Comparison of ENCODE assay signal across 15 mouse cellular contexts in the genomic region with DNA sequence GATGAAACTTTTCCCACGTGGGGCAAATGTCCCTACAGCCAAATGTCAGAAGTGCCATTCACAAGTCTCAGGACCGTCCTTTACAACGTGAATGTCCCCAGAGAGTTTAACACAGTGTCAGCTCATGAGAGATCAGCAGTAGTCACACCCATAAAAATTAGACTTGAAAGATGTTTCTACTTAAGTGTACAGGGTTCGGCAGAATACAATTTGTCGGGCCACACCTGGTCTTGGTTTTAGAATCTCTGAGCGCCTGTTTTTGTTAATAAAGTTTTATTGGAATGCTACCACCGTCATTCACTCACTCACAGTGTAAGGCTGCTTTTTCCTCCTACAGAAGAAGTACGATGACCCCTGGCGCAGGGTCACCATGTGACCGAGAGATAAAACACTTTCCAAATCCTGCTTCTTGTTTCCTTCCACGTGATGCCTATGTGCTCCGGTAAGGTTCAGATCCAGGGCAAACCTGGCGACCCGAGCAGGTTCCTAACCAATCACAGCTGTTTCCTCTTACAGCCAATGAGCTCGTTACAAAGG. TPM values are rescaled to one million over a fixed set of nuclear protein-coding genes. Genes with fewer than 3 reads are reported as not detected.
DNase-seq lines count a peak whose midpoint lies in the region; ATAC-seq and TF ChIP-seq lines count a peak whose summit lies in the region.
"Had no signal": no experiment of that assay in that cellular context is flagged by ENCODE, and none has a peak within 500 bp of the region (broad histone marks: within the 10 kb centered on the region; RNA-seq: fewer than 3 reads in every experiment).

No protein-coding gene starts in this region.

- H3K27me3 ChIP-seq in intestine, postnatal 0 days (replicated peaks; ENCODE audit: control insufficient read depth, insufficient read depth, low read length), result no peaks in the 10 kb centered on the region
- no peaks in the 10 kb centered on the region for H3K27me3 ChIP-seq in intestine, embryonic 16.5 days (replicated peaks; ENCODE audit: control insufficient read depth, insufficient read depth, low read length)
- H3K27me3 ChIP-seq in heart, embryonic 11.5 days (ENCODE audit: control insufficient read depth, insufficient read depth, low read length), result no peaks in the 10 kb centered on the region
- no peaks in the 10 kb centered on the region for H3K27me3 ChIP-seq in limb, embryonic 10.5 days (ENCODE audit: low read depth, poor library complexity, severe bottlenecking)
- H3K27me3 ChIP-seq: liver, embryonic 15.5 days; megakaryocyte, embryonic 14.5 days had no signal

- no peak overlapping the region for H3K4me3 ChIP-seq in intestine, postnatal 0 days (ENCODE audit: low read depth, low read length)
- no peak overlapping the region for H3K4me3 ChIP-seq in intestine, embryonic 16.5 days (ENCODE audit: low read length)
- peak overlapping the region; percentile 34; the same call in 1 of the 2 replicates for H3K4me3 ChIP-seq in brown adipose tissue, adult 24 weeks (ENCODE audit: insufficient read depth, low read depth, low read length)
- no peak overlapping the region for H3K4me3 ChIP-seq in heart, embryonic 11.5 days (ENCODE audit: low read depth, low read length)
- H3K4me3 ChIP-seq in limb, embryonic 10.5 days, result peak overlapping the region; percentile 31
- H3K4me3 ChIP-seq: liver, embryonic 15.5 days; megakaryocyte, embryonic 14.5 days had no signal

- H3K9me3 ChIP-seq in intestine, postnatal 0 days (ENCODE audit: control insufficient read depth), result no peaks in the 10 kb centered on the region
- H3K9me3 ChIP-seq in intestine, embryonic 16.5 days (ENCODE audit: control insufficient read depth, low read length), result no peaks in the 10 kb centered on the region
- no peaks in the 10 kb centered on the region for H3K9me3 ChIP-seq in heart, embryonic 11.5 days (replicated peaks; ENCODE audit: control insufficient read depth, low read length)
- H3K9me3 ChIP-seq in limb, embryonic 10.5 days (replicated peaks), result no peaks in the 10 kb centered on the region
- H3K9me3 ChIP-seq: liver, embryonic 15.5 days; megakaryocyte, embryonic 14.5 days had no signal

- H3K4me1 ChIP-seq in intestine, postnatal 0 days (replicated peaks; ENCODE audit: control insufficient read depth, insufficient read depth, low read length), result no peaks in the 10 kb centered on the region
- no peaks in the 10 kb centered on the region for H3K4me1 ChIP-seq in intestine, embryonic 16.5 days (ENCODE audit: control insufficient read depth, insufficient read depth, low read length)
- no peaks in the 10 kb centered on the region for H3K4me1 ChIP-seq in brown adipose tissue, adult 24 weeks (ENCODE audit: control insufficient read depth, insufficient read depth, insufficient read length, low read length)
- no peaks in the 10 kb centered on the region for H3K4me1 ChIP-seq in heart, embryonic 11.5 days (ENCODE audit: control insufficient read depth, insufficient read depth, low read length)
- H3K4me1 ChIP-seq in limb, embryonic 10.5 days, result peaks cover 20% of the 10 kb centered on the region
- H3K4me1 ChIP-seq: liver, embryonic 15.5 days had no signal

- H3K27ac ChIP-seq in intestine, postnatal 0 days (ENCODE audit: low read depth, low read length), result no peak overlapping the region
- no peak overlapping the region for H3K27ac ChIP-seq in intestine, embryonic 16.5 days (ENCODE audit: low read length)
- H3K27ac ChIP-seq in brown adipose tissue, adult 24 weeks (replicated peaks; ENCODE audit: low read depth, low read length), result peak overlapping the region; percentile 25
- H3K27ac ChIP-seq in heart, embryonic 11.5 days (ENCODE audit: low read depth, low read length), result no peak overlapping the region
- H3K27ac ChIP-seq in limb, embryonic 10.5 days, result no peak overlapping the region
- H3K27ac ChIP-seq: liver, embryonic 15.5 days had no signal

- peak; percentile 25; the same call in 1 of the 2 replicates for ATAC-seq in intestine, postnatal 0 days
- ATAC-seq in intestine, embryonic 16.5 days, result no peak
- 0 out of 2 replicates have a peak, but pooled peaks have one; percentile 26 for ATAC-seq in heart, embryonic 11.5 days (replicated peaks; ENCODE audit: insufficient number of reproducible peaks, low FRiP score, low TSS enrichment)
- no peak for ATAC-seq in monocyte, adult 5-6 weeks (replicated peaks; ENCODE audit: insufficient number of reproducible peaks, low FRiP score, low TSS enrichment, poor library complexity, severe bottlenecking)

- no peak overlapping the region for H3K9ac ChIP-seq in intestine, postnatal 0 days (ENCODE audit: low read depth, low read length)
- H3K9ac ChIP-seq in intestine, embryonic 16.5 days (ENCODE audit: low read depth, low read length), result no peak overlapping the region
- H3K9ac ChIP-seq in heart, embryonic 11.5 days (ENCODE audit: low read depth, low read length), result no peak overlapping the region
- H3K9ac ChIP-seq: liver, embryonic 15.5 days had no signal

- no peaks in the 10 kb centered on the region for H3K36me3 ChIP-seq in intestine, postnatal 0 days (ENCODE audit: control insufficient read depth, insufficient read depth)
- H3K36me3 ChIP-seq in intestine, embryonic 16.5 days (ENCODE audit: control insufficient read depth, insufficient read depth, low read length), result no peaks in the 10 kb centered on the region
- no peaks in the 10 kb centered on the region for H3K36me3 ChIP-seq in heart, embryonic 11.5 days (ENCODE audit: control insufficient read depth, insufficient read depth, low read length)
- no peaks in the 10 kb centered on the region for H3K36me3 ChIP-seq in limb, embryonic 10.5 days
- H3K36me3 ChIP-seq: liver, embryonic 15.5 days had no signal

- no peak overlapping the region for H3K4me2 ChIP-seq in intestine, postnatal 0 days (replicated peaks; ENCODE audit: low read depth)
- H3K4me2 ChIP-seq in intestine, embryonic 16.5 days (ENCODE audit: low read depth, low read length), result no peak overlapping the region
- no peak overlapping the region for H3K4me2 ChIP-seq in heart, embryonic 11.5 days
- H3K4me2 ChIP-seq: liver, embryonic 15.5 days had no signal

- WGBS in intestine, postnatal 0 days, result 58% methylated on average over 15 of the region's 15 CpGs
- 60% methylated on average over 15 of the region's 15 CpGs for WGBS in intestine, embryonic 16.5 days
- WGBS in heart, embryonic 11.5 days (ENCODE audit: insufficient replicate concordance), result 55% methylated on average over 15 of the region's 15 CpGs
- 24% methylated on average over 15 of the region's 15 CpGs for WGBS in limb, embryonic 10.5 days

- intact Hi-C loops in left cerebral cortex, postnatal 36 days (cut with DNase I), result no loop called here

- DNase-seq in limb, embryonic 10.5 days (ENCODE audit: low spot score), result peak; percentile 57
- DNase-seq in left cerebral cortex, adult 9 months (ENCODE audit: low spot score in 2 of 2), result no peak
- DNase-seq in left cerebral cortex, postnatal 36 days (ENCODE audit: low spot score in 2 of 2), result no peak
- DNase-seq: spleen, adult 18-20 months had no signal

- no peak for TF ChIP-seq CTCF in intestine, postnatal 0 days (IDR thresholded peaks at IDR 0.05; ENCODE audit: low read depth)

RNA-seq across cellular contexts. Expression of gene Ninj2, which starts 2.4 kb away (rescaled TPM):
- not detected in 2 replicates for polyA plus RNA-seq in intestine, postnatal 0 days (2015; fragmentation: Nextera tagmentation; extraction: Ambion mirVana)
- polyA plus RNA-seq in intestine, embryonic 16.5 days (2015; fragmentation: Nextera tagmentation; extraction: Ambion mirVana), result 0.16 TPM in 1 of 2 replicates, not detected in the other
- not detected in 2 replicates for polyA plus RNA-seq in brown adipose tissue, adult 24 weeks (2012; ENCODE audit: insufficient read depth, insufficient read length, missing spikeins)
- not detected in 2 replicates for polyA plus RNA-seq in heart, embryonic 11.5 days (2014; fragmentation: Nextera tagmentation; extraction: Ambion mirVana)
- polyA plus RNA-seq in limb, embryonic 10.5 days (2016; fragmentation: Nextera tagmentation; extraction: Ambion mirVana), result 0.31 TPM in 1 of 2 replicates, not detected in the other
- 1 to 10 TPM in 1 of 2 experiments, under 1 TPM in 1; 0.66 to 1.8 TPM for total RNA-seq in left cerebral cortex, postnatal 36 days (2021)
- total RNA-seq in monocyte, adult 5-6 weeks (2017), result 1.4 TPM in 1 of 3 replicates, not detected in the others
- total RNA-seq: gastrocnemius, adult 18-20 months; heart, postnatal 10 days had no signal
- polyA plus RNA-seq: brain, embryonic 14.5 days; intestine, embryonic 14.5 days had no signal

RNA-seq across cellular contexts. Expression of gene Wnk1, which starts 52.3 kb away (rescaled TPM):
- 36.9 and 40.6 TPM in 2 replicates for polyA plus RNA-seq in intestine, postnatal 0 days (2015; fragmentation: Nextera tagmentation; extraction: Ambion mirVana)
- polyA plus RNA-seq in intestine, embryonic 16.5 days (2015; fragmentation: Nextera tagmentation; extraction: Ambion mirVana), result 27.0 and 29.6 TPM in 2 replicates
- 112 and 114 TPM in 2 replicates for polyA plus RNA-seq in brown adipose tissue, adult 24 weeks (2012; ENCODE audit: insufficient read depth, insufficient read length, missing spikeins)
- polyA plus RNA-seq in heart, embryonic 11.5 days (2014; fragmentation: Nextera tagmentation; extraction: Ambion mirVana), result 85.6 and 112 TPM in 2 replicates
- 40.5 and 43.9 TPM in 2 replicates for polyA plus RNA-seq in limb, embryonic 10.5 days (2016; fragmentation: Nextera tagmentation; extraction: Ambion mirVana)
- 100 to 1,000 TPM; 152 to 184 TPM for total RNA-seq in left cerebral cortex, postnatal 36 days (2021)
- total RNA-seq in monocyte, adult 5-6 weeks (2017), result 167 to 382 TPM (median 211 TPM) in 3 replicates

Comparison
In these comparisons a context has a peak if more than half of its experiments do, and no peak if none do; other contexts are left out.
1. ATAC-seq: peak in intestine, postnatal 0 days (single experiment) and heart, embryonic 11.5 days (single experiment); none in intestine, embryonic 16.5 days (single experiment) and monocyte, adult 5-6 weeks (single experiment).
2. H3K4me3 ChIP-seq: peak in brown adipose tissue, adult 24 weeks (single experiment) and limb, embryonic 10.5 days (single experiment); none in intestine, postnatal 0 days (single experiment), intestine, embryonic 16.5 days (single experiment) and heart, embryonic 11.5 days (single experiment).